Mouse (Mus musculus) left cerebral cortex, postnatal 10 days (tissue): ENCODE measurements around the gene Olfr923. TPM values are rescaled to one million over a fixed set of nuclear protein-coding genes. Genes with fewer than 3 reads are reported as not detected.
"Not testable (repeated sequence)": the region's sequence is repeated elsewhere in the genome, so short reads cannot be mapped to it uniquely, and the experiment has no call there.

Experiments used
- DNase-seq, 2 experiments: peaks; one replicate each; pipeline ENCODE4 v3.0.0; 2021 to 2022; ENCODE audit warnings: low spot score in 2 of 2, mixed read lengths in 1 of 2; ENCODE audit errors: extremely low spot score in 1 of 2
- intact Hi-C: fragments of 180-260 bp; cut with DNase I; formaldehyde crosslinking; loops from one replicate; pipeline ENCODE4 v1.15.1; 2025
- total RNA-seq, 2 experiments: library from RNA; stranded (reverse); gene quantifications; 2 replicates each; pipeline ENCODE4 v1.2.3; 2021

Olfr923 gene
- total RNA-seq, result not detected

- no peak for DNase-seq
- intact Hi-C loops, result no loop called here
These were observed at the start of gene Olfr923 for GRCm38 (mm10) chr9:38826245-38826644. TSS of gene Olfr923 (plus strand) at chr9:38826545.

DNA sequence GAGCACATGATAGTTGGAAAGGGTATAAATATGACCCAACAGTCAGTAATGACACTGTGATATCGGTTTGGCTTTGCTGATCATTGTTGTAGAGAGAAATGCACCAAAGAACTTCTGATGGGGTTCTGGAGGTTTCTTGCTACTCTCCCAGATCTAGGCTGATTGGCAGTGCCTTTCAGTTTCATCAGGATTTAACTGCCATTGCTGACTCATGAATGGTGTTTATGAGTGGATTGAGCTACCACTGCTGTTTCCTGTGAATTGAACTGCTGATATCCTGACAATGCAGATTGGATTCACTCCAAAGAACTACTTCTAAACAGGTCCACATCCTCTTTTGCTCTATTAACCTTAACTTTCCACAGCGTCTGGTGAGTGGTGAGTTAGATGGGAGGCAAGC, 33.7 kb upstream of the Olfr923 start:
- intact Hi-C loops, result no loop called here

DNA sequence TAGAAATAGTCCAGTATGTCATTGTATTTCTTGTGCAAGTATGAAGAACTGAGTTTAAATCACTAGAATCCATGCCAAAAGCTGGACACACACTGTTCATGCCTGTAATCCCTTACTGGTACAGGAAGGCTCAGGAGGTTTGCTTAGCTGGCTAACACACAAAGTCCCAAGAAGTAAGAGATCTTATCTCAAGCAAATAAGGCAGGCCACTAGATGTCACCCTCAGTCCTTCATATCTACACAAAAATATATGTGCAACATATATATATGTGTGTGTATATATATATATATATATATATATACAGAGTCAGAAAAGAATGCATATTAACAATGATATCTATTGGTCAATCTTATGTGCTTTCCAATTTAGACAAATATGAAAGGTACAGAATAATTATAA, 20.6 kb upstream of the Olfr923 start:
- peak in 1 of 2 experiments; percentile 22 for DNase-seq
- intact Hi-C loops, result no loop called here

More for the DNA sequence above, 33.7 kb upstream of the Olfr923 start:
- no peak for DNase-seq

DNA sequence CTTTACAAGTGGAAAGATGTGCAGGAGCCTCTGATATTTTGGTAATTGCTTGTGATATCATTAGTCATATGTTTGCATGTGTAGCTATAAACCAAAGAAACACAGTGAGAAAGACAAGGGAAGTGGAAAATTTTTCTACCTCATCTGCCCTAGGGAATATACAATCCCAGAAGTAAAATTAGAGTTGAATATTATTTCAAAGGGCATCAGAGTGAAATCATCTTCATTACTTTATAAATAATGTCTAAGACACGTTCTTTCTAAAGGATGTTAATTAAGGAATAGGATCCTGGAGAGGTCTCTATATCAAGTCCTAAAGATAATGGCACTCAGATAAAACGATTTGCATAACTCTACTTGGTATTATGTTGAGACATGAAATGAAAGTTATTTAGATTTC, 12.0 kb upstream of the Olfr923 start, which contains the start of gene Olfr922:
Olfr922 (plus strand) TSS at position 301 of the 400 bp plus-strand sequence.
- intact Hi-C loops, result no loop called here

DNA sequence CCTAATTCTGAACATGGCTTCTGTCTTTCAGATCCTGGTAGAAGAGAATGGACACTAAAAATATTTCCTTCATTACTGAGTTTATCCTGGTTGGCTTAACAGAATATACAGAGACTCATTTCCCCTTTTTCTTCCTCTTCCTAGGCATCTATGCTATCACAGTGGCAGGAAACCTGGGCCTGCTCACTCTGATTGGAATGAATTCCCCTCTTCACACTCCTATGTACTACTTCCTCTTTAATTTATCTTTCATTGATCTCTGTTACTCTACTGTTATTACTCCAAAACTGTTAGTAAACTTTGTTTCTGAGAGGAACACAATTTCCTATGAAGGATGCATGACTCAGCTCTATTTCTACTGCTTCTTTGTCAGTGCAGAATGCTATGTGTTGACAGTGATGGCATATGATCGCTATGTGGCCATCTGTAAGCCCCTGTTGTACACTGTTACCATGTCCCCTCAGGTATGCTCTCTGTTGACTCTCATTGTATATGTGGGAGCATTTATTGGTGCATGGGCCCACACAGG, 10.8 kb upstream of the Olfr923 start:
- DNase-seq, result no peak
- intact Hi-C loops, result no loop called here

More for the DNA sequence above, 12.0 kb upstream of the Olfr923 start, which contains the start of gene Olfr922:
- no peak for DNase-seq

GRCm38 (mm10) chr9:38833027-38833426, 6.7 kb downstream of the Olfr923 start:
- intact Hi-C loops, result no loop called here

DNA sequence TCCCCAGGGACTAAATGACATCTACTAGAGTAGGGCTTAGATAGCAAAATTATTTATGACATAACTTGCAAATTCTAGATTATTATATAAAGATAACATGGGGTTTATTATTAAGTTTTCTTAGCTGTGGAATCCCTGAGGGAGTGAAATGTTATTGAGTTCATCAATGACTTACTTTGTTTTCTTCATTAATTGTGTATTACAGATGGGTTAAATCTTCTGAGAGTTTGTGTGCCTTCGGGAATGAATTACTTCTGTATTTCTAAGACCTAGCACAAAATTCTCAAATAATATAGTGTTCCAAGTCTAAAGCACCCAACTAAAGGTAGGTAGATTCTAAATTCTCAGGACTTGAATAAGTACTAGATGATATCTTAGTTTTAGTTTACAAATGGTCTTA, 17.8 kb downstream of the Olfr923 start, which contains the start of gene Olfr924:
Olfr924 (plus strand) TSS at position 301 of the 400 bp plus-strand sequence.
- DNase-seq, result no peak

More at GRCm38 (mm10) chr9:38833027-38833426, 6.7 kb downstream of the Olfr923 start:
- no peak for DNase-seq

GRCm38 (mm10) chr9:38854760-38855159, 28.4 kb downstream of the Olfr923 start, which contains the start of gene Olfr26:
TSS of gene Olfr26 (plus strand) at chr9:38855060.
- no peak for DNase-seq
- intact Hi-C loops, result no loop called here

More for the DNA sequence above, 17.8 kb downstream of the Olfr923 start, which contains the start of gene Olfr924:
- intact Hi-C loops, result no loop called here

DNA sequence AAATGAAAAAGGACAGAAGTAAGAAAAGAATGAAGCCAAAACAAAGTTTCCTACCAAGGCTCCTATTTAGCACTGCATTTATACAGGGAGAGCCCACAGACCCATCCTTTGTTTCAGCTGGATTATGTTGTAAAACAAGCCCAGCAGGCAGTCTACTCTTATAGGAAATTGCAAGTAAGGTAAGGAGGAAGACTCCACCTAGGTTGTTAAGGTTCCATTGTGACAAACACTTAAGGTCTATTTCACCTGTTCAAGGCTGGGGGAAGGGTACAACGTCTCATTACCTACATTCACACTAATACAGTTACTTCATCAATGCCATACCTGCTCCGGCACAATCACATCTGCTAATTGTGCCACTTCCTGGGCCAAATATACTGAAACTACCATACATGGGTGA, 48.5 kb downstream of the Olfr923 start:
- DNase-seq, intact Hi-C loops: not testable (repeated sequence)

DNA sequence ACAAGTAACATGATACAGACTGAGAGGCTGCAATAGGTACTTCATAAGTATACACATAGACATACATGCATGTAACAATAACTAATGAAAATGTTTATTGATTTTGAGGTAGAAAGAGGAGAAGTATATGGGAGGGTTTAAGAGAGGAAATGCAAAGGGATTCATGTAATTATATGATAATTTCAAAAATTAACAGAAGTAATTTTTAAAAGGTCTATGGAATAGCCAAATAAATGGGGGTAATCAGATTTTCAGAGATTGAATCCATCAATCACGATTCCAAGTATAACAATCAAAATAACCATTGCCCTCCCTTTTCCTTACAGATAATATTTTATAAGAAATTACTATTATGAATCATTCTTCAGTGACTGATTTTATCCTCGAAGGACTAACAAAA, 50.5 kb downstream of the Olfr923 start, which contains the start of gene Olfr926:
Olfr926 (plus strand) TSS at position 301 of the 400 bp plus-strand sequence.
- intact Hi-C loops, result no loop called here
- no peak for DNase-seq

Other genes starting within 250 kb of the Olfr923 start
- gene Olfr912, start 246.4 kb upstream of the Olfr923 start, total RNA-seq, result not detected
- gene Olfr913, start 233.8 kb upstream of the Olfr923 start, total RNA-seq, result not detected
- gene Olfr914, start 221.4 kb upstream of the Olfr923 start, total RNA-seq, result not detected
- not detected for gene Olfr916, start 166.7 kb upstream of the Olfr923 start, total RNA-seq
- not detected for gene Olfr917, start 160.7 kb upstream of the Olfr923 start, total RNA-seq
- gene Olfr918, start 151.9 kb upstream of the Olfr923 start, total RNA-seq, result not detected
- not detected for gene Olfr919, start 122.9 kb upstream of the Olfr923 start, total RNA-seq
- gene Vwa5a, start 108.3 kb upstream of the Olfr923 start, total RNA-seq, result 10 to 100 TPM in 1 of 2 experiments, 1 to 10 TPM in 1; 7.7 to 10.1 TPM
- not detected for gene Olfr920, start 74.2 kb upstream of the Olfr923 start, total RNA-seq
- not detected for gene Olfr921, start 53.5 kb upstream of the Olfr923 start, total RNA-seq
- not detected for gene Olfr922, start 11.9 kb upstream of the Olfr923 start, total RNA-seq
- gene Olfr924, start 17.9 kb downstream of the Olfr923 start, total RNA-seq, result not detected
- gene Olfr26, start 28.5 kb downstream of the Olfr923 start, total RNA-seq, result not detected
- gene Olfr926, start 50.6 kb downstream of the Olfr923 start, total RNA-seq, result not detected
- not detected for gene Olfr930, start 103.3 kb downstream of the Olfr923 start, total RNA-seq
- gene Olfr933, start 145.8 kb downstream of the Olfr923 start, total RNA-seq, result not detected
- not detected for gene Olfr934, start 161.8 kb downstream of the Olfr923 start, total RNA-seq
- gene Olfr935, start 173.1 kb downstream of the Olfr923 start, total RNA-seq, result not detected
- not detected for gene Olfr146, start 196.8 kb downstream of the Olfr923 start, total RNA-seq
- gene Olfr937, start 238.4 kb downstream of the Olfr923 start, total RNA-seq, result not detected